Mouse (Mus musculus) cortical plate, adult 2 months (tissue): ENCODE results near the gene H2-Aa.

Experiments
- CTCF ChIP-seq: fragments of 200-500 bp; IDR thresholded peaks from 2 replicates; pipeline ENCODE4 v1.5.1; 2011; ENCODE audit warnings: mild to moderate bottlenecking, control low read depth, low read length; ENCODE audit not compliant: insufficient read depth; ENCODE audit errors: extremely low read depth
- POLR2A ChIP-seq: fragments of 200-500 bp; IDR thresholded peaks from 2 replicates; pipeline ENCODE4 v1.6.1; 2011; ENCODE audit warnings: mild to moderate bottlenecking, low read length, control low read depth; ENCODE audit not compliant: insufficient read depth; ENCODE audit errors: extremely low read depth

- no peak for TF ChIP-seq CTCF
- TF ChIP-seq POLR2A: no peak
Observed at GRCm38 (mm10) chr17:34256501-34256900, 31.1 kb downstream of the H2-Aa start.
